Mouse (Mus musculus) gastrocnemius, adult 8-10 months (tissue): ENCODE data around the gene C3. TPM values are rescaled to one million over a fixed set of nuclear protein-coding genes. Genes with fewer than 3 reads are reported as not detected.

Experiments used
- DNase-seq, 2 experiments: peaks; one replicate each; pipeline ENCODE4 v3.0.0; 2022; ENCODE audit warnings: low spot score in 2 of 2
- total RNA-seq, 4 experiments: library from RNA; stranded (reverse); gene quantifications; 2 replicates each; pipeline ENCODE4 v1.2.4; 2022

C3 gene
- total RNA-seq, 4 experiments from 2014 or later: 8.4 to 33.5 (median 14.9) TPM

DNA sequence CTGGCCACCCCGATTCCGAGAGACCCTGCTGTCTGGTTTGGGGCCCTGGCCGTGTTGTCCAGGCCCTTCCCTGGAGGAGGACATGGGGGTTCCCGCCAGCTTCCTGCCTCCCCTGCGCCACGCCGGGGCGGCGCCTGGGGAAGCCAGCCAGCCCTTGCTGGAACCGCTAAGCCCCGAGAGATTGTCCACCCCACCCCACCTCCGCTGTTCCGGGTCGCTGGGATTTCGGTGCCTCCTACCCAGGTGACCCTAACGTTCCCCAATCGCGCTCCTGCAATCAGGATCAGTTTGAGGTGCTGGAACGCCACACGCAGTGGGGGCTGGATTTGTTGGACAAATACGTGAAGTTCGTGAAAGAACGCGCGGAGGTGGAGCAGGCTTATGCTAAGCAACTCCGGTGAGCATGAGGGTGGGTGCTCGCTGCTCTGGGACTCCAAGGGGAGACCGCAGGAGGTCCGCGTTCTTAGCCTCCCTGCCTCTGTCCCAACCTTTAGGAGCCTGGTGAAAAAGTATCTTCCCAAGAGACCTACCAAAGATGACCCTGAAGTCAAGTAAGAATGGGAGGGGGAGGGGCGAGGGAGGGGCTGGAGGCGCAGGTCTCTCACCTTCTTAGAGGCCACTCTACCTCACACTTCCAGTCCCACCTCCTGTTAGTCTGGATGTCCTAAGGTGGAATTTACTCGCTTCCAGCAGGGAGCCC lies 22.7 kb upstream of the C3 start:
- peak; percentile 43 to 72 for DNase-seq

DNA sequence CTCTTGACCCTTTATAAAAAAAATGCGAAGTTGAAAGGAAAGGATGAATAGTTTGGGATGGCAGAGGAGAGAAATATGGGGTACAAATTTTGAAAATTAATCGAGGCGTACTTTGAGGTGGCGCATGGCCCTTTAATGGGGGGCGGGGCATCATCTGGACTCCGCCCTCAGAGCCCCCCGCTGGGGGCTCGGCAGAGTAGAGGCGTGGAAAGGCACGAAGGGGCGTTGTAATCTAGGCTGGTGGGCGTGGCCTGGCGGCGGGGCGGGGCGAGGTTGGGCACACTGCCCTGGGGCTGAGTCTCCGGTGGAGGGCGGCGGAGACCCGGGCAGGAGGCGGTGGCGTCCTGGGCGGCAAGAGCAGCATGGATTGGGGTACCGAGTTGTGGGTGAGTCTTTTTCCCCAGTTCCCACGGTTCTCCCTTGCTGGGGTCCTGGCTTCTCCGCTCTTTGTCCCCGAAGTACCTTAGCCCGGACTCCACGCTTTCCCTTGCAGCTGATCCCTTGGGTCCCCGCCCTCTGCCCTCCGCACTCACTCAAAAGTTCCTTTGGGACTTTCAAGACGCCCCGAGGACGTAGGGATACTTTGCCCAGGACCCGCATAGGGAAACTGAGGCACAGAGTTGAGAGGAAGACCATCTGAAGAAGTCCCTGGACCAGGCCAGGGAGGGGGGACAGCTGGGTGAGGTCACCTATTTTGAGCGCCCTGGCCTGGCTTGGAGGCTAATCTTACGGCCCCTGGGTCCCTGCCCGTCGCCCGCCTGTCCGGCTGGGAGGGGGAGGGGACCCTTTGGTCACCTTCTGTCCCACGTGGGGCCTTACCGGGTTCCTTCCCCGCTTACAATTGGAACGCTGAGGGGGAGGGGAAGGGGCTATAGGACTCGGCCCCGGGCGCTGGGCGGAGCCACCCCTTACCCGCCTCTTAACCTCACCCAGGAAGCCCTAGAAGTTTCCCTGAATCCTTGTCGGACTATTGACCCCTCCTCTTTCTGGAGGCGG lies 21.5 kb upstream of the C3 start, which contains the start of gene Trip10:
Gene Trip10, plus strand, starts transcription at position 270 of the 996 bp plus-strand sequence.
- peak; percentile 97 to 99 for DNase-seq

DNA sequence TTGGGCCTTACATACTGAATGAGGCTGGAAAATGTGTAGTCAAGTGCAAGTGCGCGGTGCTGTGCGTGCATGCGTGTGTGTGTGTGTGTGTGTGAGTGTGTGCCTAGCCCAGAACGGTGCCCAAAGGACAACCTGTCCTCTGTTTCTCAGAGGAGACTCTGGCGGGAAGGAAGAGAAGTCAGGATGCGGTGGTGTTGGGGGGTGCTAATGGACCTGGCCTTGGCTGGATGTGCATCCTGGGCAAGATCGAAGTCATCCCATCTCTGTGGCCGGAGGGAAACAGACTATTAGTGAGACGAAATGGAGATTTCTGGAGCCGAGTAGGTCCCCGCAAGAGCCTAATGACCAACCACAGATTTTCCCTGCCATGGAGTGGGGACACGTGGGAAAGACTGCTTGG lies 20.8 kb upstream of the C3 start:
- DNase-seq: no peak

DNA sequence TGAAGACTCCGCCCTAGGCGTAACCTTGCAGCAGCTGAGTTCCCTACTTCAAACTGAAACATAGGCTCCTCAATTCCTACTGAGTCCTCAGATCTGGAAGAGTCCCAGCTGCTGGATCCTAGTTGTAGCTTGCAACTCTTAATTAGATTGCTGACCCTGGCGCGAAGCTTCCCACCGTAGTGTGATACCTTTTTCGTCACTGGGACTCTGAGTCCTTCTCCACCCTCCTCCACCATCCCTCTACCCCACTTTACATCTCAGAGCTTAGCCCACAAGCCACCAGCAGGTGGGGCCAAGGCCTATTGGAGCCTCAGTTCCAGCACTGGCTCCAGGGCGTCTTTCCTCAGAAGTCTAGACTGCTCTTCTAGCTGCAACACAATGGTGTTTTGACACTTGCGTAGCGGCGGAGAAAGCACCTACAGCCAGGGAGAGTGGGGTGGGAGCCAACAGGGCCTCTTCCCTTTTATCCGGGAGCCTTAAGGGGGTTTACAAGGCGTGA lies 20.3 kb upstream of the C3 start, which contains the start of gene Gpr108:
Gene Gpr108, minus strand, starts transcription at position 246 of the 499 bp plus-strand sequence.
- DNase-seq: peak; percentile 81 to 87

DNA sequence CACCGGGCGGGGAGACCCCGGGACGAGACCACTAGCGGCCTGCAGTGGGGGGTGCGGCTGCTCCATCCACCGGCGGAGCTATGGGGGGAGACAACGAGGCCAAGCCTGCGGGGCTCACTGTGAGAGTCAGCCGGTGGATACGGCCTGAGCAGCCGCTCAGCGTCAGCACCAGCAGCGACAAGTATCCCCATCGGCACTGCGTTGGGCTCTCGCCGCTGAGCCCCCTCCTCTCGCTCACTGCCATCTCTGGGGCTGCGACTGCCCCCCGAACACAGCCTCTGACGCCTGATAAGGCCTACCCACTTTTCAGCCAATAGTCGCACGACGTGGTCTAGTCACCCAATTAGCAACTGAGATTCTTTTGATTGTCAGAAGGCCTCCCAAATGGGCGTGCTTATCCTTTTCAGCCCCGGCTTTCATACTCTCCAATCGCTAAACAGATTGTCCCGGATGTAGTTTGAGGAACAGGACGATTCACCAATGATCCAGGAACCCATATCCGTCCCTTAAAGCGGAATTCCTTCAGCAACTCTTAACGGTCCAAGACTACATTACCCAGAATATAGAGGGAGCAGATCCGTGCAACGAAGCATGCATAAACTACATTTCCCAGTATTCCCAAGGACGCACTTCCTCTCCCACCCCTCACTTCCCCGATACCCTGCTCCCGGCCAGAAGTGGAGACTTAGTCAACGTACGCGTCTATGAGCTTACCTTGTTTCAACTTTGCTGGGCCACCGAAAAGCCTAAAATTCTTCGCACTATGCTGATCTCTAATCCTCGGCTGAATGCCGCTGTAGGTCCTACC lies 19.7 kb upstream of the C3 start:
- DNase-seq: peak; percentile 88 to 90

DNA sequence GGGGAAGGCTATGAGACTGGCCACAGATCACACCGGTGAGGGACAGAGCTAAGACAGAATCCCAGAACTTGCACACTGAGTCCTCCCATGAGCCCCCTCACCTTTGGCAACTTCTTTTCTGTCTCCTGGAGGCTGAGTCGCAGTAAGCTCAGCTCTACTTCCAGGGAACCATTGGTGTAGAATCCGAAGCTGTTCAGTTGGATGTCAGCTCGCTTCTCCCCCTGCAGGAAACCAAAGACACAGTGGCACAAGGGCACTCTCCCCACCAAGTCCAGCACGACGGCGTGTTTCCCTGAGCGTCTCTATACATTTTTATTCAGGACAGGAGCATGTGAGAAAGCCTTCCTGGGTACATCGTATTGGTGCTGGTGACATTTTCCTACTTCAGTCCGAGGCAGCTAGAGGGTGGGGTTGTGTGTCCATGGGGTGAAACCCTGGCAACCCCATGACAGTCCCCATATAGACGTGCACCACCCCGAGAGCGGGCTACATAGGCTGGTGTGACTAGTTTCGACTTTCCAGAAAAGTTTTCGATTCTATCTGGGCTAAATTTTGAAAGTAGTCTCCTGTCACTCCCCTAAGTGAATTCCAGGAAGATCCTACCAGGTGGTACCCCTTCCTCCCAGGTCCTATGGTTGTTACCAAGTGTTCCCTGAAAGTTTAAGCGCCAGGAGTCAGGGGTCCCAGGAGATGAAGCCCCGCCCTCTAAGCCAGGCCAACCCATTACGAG lies 18.9 kb upstream of the C3 start:
- DNase-seq: no peak

DNA sequence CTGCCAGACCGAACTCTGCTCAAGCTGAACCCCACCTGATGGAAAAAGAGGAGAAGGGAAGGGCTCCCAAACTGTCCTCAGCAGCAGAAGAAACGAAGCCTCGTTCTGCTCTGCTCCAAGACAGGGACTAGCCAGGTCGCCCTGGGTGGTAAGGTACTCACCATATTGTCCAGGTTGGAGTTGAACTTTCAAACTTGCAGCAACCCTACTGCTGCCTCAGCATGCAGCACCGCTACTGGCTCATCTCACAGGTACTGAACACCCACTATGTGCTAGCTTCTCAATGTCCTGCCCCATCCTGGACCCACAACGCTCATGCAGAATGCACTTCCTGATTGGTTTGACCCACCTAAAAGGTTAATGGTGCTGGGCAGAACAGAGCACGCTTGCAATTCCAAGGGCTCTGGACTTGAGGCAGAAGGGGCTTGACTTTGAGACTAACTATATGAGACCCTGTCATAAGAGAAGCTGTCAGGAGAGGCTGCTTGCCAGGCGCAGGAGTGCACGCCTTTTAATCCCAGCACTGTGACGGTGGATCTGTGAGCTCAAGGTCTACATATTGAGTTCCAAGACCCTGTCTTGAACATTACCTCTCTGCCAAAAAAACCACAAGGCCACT lies 17.5 kb upstream of the C3 start:
- no peak for DNase-seq

DNA sequence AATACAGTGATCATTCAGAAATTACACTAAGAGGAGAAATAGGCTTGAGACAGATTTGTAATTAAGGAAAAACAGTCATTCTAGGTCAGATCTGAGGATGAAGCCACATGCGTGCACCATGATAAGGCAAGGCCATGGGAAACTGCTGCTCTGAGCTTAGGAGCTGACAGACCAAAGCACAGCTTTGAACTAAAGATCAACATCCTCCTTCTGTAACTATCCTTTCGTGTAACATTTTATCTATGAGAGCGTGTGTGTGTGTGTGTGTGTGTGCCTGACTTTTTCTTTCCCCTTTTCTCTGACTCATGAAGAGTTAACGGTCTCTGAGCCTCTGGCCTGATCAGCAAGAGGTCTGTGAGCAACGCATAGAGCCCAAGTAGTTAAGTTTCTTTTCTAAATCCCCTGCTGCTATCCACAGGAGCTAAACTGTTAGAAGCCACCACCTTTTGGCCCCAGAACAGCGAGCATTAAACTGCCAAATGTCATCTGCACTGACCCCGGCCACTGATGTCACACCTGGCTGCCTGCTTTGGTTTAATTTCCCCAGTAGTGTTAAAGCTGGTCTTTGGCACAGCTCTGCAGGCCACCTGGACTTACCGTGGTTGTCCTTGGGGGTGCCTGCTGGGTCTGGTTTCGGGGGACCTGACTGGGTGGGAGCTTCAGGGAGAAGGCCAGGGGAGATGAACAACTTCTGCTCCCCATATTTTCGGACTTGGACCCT lies 15.9 kb upstream of the C3 start:
- no peak for DNase-seq

DNA sequence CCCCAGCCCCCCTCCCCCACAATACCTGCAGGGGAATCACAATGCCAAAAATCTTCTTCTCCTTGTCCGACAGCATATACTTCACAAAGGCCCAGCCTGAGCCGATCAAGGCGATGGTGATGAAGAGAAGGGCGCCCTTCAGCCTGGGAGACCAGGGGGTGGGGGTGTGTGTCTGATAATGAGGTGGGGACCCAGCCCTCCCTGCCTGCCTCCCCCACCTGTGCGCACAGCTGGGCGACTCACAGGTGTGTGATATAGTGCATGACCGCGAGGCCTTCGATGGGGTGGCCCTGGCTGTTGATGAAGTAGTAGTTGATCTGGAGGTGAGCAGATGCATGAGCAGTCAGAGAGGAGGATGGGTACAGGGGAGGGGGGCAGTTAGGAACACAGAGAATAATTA lies 9.2 kb upstream of the C3 start:
- no peak for DNase-seq

DNA sequence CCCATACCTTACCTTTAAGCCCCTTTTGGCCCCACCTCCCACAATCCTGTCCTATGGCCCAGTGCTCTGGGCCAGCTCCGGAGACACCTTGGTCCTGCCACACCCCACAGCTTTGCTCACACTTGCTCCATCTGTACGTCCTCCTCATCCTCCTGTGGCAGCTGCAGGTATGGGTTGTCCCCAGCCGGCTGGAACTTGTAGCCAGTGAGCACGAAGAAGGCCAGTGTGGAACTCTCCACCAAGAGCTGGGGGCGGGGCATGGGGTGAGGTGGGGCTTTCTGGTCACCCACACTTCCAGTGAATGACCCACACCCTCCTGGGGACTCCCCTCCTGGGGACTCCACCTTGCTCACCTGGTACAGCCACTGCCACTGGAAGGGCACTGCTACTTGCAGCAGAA lies 7.9 kb upstream of the C3 start:
- DNase-seq: no peak

DNA sequence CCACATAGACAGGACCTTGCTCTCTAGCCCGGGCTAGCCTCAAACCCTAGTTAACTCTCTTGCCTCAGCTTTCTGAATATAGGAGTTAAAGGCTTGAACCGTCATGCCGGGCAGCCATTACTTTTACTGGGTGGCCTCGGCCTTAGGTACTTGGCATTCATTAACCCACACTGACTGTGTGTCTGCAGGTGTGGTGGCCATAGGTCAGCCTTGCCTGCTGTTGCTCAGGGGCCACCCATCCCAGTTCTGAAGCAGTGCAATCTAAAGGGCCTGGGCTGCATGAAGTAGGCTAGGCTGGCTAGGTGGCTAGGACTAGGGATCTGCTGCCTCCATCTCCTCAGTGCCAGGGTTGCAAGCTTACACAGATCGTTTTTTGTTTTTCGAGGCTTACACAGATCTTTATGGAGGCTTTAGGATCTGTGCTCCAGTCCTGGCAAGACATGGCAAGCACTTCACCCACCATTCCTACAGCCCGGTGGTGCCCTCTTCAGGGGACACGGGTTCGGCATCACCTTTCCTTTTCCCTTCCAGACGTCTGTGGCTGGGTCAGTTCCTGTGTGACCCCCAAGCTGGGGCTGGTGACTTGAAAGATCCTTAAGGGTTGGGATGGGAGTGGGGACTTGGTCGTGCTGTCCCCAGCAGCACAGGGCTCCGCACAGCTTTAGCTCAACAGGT lies 6.5 kb upstream of the C3 start:
- DNase-seq: no peak

DNA sequence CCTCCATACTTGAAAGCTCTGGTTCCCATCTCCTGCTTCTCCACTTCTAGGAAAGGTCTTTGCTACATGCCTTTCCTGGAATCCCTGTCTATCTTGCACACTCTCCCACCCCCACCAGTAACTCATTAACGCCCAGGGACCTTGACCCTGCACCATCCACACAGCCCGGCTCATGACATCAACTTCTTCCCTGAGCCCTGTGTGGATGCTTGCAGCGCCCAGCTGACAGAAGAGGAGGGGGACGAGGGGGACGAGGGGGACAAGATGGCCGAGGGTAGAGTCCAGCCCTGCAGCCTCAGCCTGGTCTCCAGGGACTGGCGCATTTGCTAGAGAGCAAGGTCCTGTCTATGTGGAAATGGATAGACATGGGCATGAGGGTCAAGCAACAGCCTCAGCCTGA lies 5.1 kb upstream of the C3 start:
- no peak for DNase-seq

DNA sequence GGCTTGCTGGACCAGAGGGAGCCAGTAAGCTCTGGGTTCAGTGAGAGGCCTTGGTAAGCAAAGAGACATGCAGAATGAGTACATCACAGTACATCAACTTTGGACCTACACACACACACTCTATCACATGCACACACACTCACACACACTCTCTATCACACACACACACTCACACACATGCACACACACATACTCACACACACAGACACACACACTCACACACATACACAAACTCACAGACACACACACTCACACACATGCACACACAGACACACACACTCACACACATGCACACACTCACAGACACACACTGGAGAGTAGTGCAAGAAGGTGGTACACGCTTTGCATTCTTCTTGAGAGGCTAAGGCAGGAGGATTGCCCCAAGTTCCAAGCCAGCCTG lies 4.3 kb upstream of the C3 start:
- no peak for DNase-seq

DNA sequence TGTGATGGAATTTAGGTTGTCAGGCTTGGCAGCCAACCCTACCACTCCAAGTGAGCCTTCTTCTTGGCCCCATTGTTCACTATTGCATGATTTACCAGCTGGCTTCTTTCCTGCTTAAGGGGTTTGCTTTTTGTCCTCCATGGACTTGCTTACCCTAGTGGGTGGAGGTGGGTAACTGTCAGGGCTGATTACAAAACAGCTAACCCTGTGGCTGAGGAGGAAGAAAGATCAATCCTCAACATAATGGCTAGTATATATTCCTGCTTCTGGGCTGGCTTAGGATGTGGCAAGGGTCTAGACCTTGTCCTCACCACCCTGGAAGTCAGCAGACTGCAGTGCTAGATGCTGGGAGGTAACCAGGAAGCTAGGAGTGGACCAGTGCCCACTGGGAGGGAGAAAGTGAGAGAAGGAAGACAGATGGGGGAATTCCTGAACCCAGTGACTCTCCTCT lies 3.4 kb upstream of the C3 start:
- DNase-seq: no peak

DNA sequence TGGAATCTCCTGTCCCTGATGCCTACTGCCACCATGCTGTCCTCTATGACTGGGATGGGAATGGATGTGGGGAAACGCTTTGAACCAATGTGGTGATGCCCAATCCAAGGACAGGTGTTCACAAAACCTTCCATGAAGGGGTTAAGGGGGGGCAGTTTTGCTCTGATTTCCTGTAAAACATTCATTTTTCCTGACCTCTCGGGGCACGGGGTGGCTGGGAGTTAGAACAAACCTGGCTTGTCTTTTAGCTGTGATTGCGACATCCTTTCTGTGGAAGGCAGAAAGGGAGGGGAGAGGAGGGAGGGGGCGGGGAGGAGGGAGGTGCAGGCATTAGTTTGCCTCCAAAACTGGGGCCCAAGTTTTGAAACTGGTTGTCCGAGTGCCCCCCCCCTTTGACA lies 2.8 kb upstream of the C3 start:
- no peak for DNase-seq

DNA sequence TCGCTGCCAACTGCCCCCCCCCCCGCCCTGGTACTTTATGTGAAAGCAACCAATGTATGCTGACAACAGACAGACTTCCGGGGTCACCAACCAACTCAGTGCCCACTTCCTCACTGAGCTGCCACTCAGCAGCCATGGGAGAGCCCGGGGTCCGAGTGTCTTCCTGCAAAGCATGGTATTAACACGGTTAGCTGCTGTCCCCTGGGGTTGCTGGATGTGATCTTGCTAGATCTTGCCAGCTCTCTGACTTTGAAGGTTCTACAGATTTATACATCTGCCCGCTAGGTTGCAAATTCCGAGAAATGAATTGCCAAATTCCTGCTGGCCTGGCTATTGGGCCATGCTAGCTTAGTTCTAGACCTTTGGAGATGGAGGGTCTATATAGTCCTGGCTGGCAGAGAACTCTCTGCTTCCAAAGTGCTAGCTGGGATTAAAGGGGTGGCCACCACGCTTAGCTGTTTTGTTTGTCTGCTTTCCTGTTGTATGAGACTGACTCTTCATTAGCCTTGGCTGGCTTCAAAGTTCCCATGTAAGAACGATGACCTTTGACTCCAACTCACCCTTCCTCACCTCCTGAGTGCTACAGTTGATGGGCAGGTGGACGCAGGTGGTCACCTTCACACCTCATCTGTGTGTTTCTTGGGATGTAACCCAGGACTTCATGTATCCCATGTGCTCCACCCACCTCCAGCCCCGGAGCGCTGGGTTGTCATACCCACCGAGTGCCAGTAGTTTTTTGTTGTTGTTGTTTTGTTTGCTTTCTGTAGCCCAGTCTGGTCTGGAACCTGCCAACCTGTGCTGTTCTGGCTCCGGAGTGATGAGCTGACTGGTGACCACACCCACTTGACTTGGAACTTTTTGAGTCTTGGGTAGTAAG lies 2.2 kb upstream of the C3 start:
- DNase-seq: no peak

DNA sequence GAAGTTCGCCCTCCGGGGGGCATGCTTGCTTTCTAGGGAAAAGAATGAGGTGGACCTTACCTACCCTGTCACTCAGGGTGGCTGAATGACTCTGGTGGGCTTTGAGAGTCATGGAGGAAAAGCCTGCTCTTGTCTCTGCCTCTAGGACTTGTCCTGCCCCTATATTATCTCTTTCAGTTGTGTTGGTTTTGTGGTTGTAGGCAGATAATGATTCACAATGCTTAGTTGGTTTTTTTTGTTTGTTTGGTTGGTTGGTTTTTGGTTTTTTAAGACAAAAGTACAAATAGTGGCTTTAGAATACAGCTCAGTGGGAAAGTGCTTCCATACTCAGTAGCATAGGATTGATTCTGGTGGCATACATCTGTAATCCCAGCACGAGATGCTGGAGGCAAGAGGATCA lies 937 bp upstream of the C3 start:
- DNase-seq: no peak

DNA sequence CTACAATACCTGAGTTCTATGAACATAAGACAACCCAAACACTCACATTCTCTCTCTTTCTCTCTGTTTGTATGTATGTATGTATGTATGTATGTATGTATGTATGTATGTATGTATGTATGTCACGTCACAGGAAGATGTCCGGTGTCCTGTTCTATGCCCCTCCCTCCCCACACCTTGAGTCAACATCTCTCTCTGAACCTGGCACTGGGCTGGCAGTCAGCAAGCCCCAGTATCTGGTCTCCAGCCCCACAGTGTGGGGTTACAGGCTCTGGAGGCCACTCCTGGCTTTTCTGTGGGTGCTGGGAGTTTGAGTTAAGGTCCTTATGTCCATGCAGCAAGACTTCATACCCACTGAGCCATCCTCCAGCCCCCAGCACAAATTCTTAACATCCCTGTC lies 468 bp downstream of the C3 start:
- DNase-seq: no peak
